ENCODE assay signal across 9 mouse cellular contexts in genomic region chr3:105052171-105052936, GRCm38 (mm10). TPM values are rescaled to one million over a fixed set of nuclear protein-coding genes. Genes with fewer than 3 reads are reported as not detected.
DNase-seq lines count a peak whose midpoint lies in the region; ATAC-seq and TF ChIP-seq lines count a peak whose summit lies in the region.
"Had no signal": no experiment of that assay in that cellular context is flagged by ENCODE, and none has a peak within 500 bp of the region (broad histone marks: within the 10 kb centered on the region; RNA-seq: fewer than 3 reads in every experiment).

No protein-coding gene starts in this region.

- H3K27ac ChIP-seq in heart, embryonic 10.5 days: peak overlapping the region; percentile 93
- peak overlapping the region; percentile 96 for H3K27ac ChIP-seq in forebrain, embryonic 10.5 days
- H3K27ac ChIP-seq in liver, embryonic 15.5 days (replicated peaks): no peak overlapping the region

- intact Hi-C loops in heart, postnatal 10 days (cut with DNase I): loop anchor here (2.0 kb wide), 2 partner anchors 16 to 30 kb away; no protein-coding TSS in a partner anchor

- under 1% methylated on average over 36 of the region's 37 CpGs for WGBS in heart, embryonic 10.5 days
- under 1% methylated on average over 35 of the region's 37 CpGs for WGBS in forebrain, embryonic 10.5 days
- WGBS in liver, embryonic 15.5 days (ENCODE audit: insufficient replicate concordance): 3% methylated on average over 37 of the region's 37 CpGs

- DNase-seq in heart, embryonic 10.5 days (ENCODE audit: low spot score): no peak
- DNase-seq in heart, postnatal 10 days: no peak
- no peak for DNase-seq in forebrain, embryonic 10.5 days (ENCODE audit: extremely low spot score, low spot score)
- DNase-seq in cerebellum, postnatal 14 days: no peak
- DNase-seq in right cerebral cortex, postnatal 36 days (ENCODE audit: low spot score in 2 of 2): no peak

- H3K27me3 ChIP-seq in heart, embryonic 10.5 days (ENCODE audit: insufficient read depth, poor library complexity, severe bottlenecking): no peaks in the 10 kb centered on the region
- H3K27me3 ChIP-seq in E14TG2a.4 (ENCODE audit: insufficient read depth, low read length): no peaks in the 10 kb centered on the region
- no peaks in the 10 kb centered on the region for H3K27me3 ChIP-seq in forebrain, embryonic 10.5 days (ENCODE audit: poor library complexity, severe bottlenecking)
- H3K27me3 ChIP-seq in liver, embryonic 15.5 days: peaks cover 60% of the 10 kb centered on the region
- H3K27me3 ChIP-seq: Patski had no signal

- no peaks in the 10 kb centered on the region for H3K9me3 ChIP-seq in heart, embryonic 10.5 days
- no peaks in the 10 kb centered on the region for H3K9me3 ChIP-seq in E14TG2a.4 (ENCODE audit: low read length)
- no peaks in the 10 kb centered on the region for H3K9me3 ChIP-seq in forebrain, embryonic 10.5 days
- H3K9me3 ChIP-seq in liver, embryonic 15.5 days (replicated peaks): no peaks in the 10 kb centered on the region

- H3K36me3 ChIP-seq in heart, embryonic 10.5 days: no peaks in the 10 kb centered on the region; the same call in 1 of the 2 replicates
- H3K36me3 ChIP-seq in E14TG2a.4 (ENCODE audit: insufficient read depth, low read length): peaks cover 3% of the 10 kb centered on the region; the same call in 1 of the 2 replicates
- H3K36me3 ChIP-seq in forebrain, embryonic 10.5 days (replicated peaks): peaks cover 4% of the 10 kb centered on the region
- H3K36me3 ChIP-seq in liver, embryonic 15.5 days (replicated peaks): no peaks in the 10 kb centered on the region

- peak overlapping the region; percentile 88 for H3K4me3 ChIP-seq in heart, embryonic 10.5 days
- H3K4me3 ChIP-seq in E14TG2a.4 (replicated peaks; ENCODE audit: low read length): peak overlapping the region; percentile 95
- peak overlapping the region; percentile 89 for H3K4me3 ChIP-seq in forebrain, embryonic 10.5 days
- H3K4me3 ChIP-seq in liver, embryonic 15.5 days (replicated peaks): peak overlapping the region; percentile 62

- peak overlapping the region; percentile 68 for H3K4me2 ChIP-seq in liver, embryonic 15.5 days

- TF ChIP-seq CTCF in E14TG2a.4 (conservative IDR thresholded peaks at IDR 0.05; ENCODE audit: low read length): no peak

- peaks cover 64% of the 10 kb centered on the region for H3K4me1 ChIP-seq in heart, embryonic 10.5 days
- peaks cover 52% of the 10 kb centered on the region for H3K4me1 ChIP-seq in E14TG2a.4 (replicated peaks; ENCODE audit: low read depth, low read length)
- H3K4me1 ChIP-seq in forebrain, embryonic 10.5 days: peaks cover 32% of the 10 kb centered on the region
- H3K4me1 ChIP-seq in liver, embryonic 15.5 days (replicated peaks): no peaks in the 10 kb centered on the region; the same call in 1 of the 2 replicates

- peak; percentile 26 for ATAC-seq in liver, embryonic 15.5 days (ENCODE audit: insufficient read depth)
- no peak for ATAC-seq in erythroid progenitor cell, adult 5-6 weeks (replicated peaks; ENCODE audit: low FRiP score, poor library complexity, severe bottlenecking)

- H3K9ac ChIP-seq in liver, embryonic 15.5 days: no peak overlapping the region; the same call in 1 of the 2 replicates

RNA-seq across cellular contexts. Expression of gene Cttnbp2nl, which starts 0.6 kb away (rescaled TPM):
- polyA plus RNA-seq in heart, embryonic 10.5 days (2016; fragmentation: Nextera tagmentation; extraction: Ambion mirVana): 35.9 and 37.4 TPM in 2 replicates
- 10 to 100 TPM; 33.4 to 33.5 TPM for total RNA-seq in heart, postnatal 10 days (2021)
- 34.3 and 36.7 TPM in 2 replicates for polyA plus RNA-seq in forebrain, embryonic 10.5 days (2016; fragmentation: Nextera tagmentation; extraction: Ambion mirVana)
- 2.1 and 2.2 TPM in 2 replicates for polyA plus RNA-seq in liver, embryonic 15.5 days (2015; fragmentation: Nextera tagmentation; extraction: Ambion mirVana)
- total RNA-seq in erythroid progenitor cell, adult 5-6 weeks (2015; ENCODE audit: low replicate concordance): 0.36 and 1.3 TPM in 2 replicates
- 0.30 and 0.51 TPM in 2 replicates for total RNA-seq in erythroid progenitor cell, adult 5-6 weeks (2017; ENCODE audit: low replicate concordance)

RNA-seq across cellular contexts. Expression of gene 4930564D02Rik, which starts 14.3 kb away (rescaled TPM):
- not detected in 2 replicates for polyA plus RNA-seq in heart, embryonic 10.5 days (2016; fragmentation: Nextera tagmentation; extraction: Ambion mirVana)
- not detected for total RNA-seq in heart, postnatal 10 days (2021)
- polyA plus RNA-seq in forebrain, embryonic 10.5 days (2016; fragmentation: Nextera tagmentation; extraction: Ambion mirVana): not detected in 2 replicates
- polyA plus RNA-seq in liver, embryonic 15.5 days (2015; fragmentation: Nextera tagmentation; extraction: Ambion mirVana): not detected in 2 replicates
- total RNA-seq in erythroid progenitor cell, adult 5-6 weeks (2015; ENCODE audit: low replicate concordance): not detected in 2 replicates
- not detected in 2 replicates for total RNA-seq in erythroid progenitor cell, adult 5-6 weeks (2017; ENCODE audit: low replicate concordance)
- polyA plus RNA-seq: Patski had no signal

Comparison
In these comparisons a context has a peak if more than half of its experiments do, and no peak if none do; other contexts are left out.
1. RNA of gene Cttnbp2nl, which starts 0.6 kb away (polyA plus RNA-seq): 35.9 to 37.4 TPM in heart, embryonic 10.5 days and 34.3 to 36.7 TPM in forebrain, embryonic 10.5 days; 2.1 to 2.2 TPM in liver, embryonic 15.5 days; every median in the first group is over 10 times any median in the second.
2. Peak in every context shown above with its lines, with median percentiles within 50 percentile points of each other: H3K4me3 ChIP-seq.